Mouse (Mus musculus) kidney, adult 2 months (tissue): ENCODE results near the gene Nde1. TPM values are rescaled to one million over a fixed set of nuclear protein-coding genes. Genes with fewer than 3 reads are reported as not detected.

Source experiments
- DNase-seq: peaks from one replicate; pipeline ENCODE4 v3.0.0; 2021
- H3K27ac ChIP-seq: fragments of 200-500 bp; 2 replicates; pipeline ENCODE4 v1.5.1; 2012; ENCODE audit warnings: low read depth, low read length, control low read depth, inconsistent platforms; ENCODE audit not compliant: insufficient read depth
- H3K27me3 ChIP-seq: fragments of 200-500 bp; replicated peaks from 2 replicates; pipeline ENCODE4 v1.6.1; 2012; ENCODE audit warnings: mild to moderate bottlenecking, moderate library complexity, low read length, inconsistent platforms; ENCODE audit not compliant: control insufficient read depth, insufficient read depth
- H3K36me3 ChIP-seq: fragments of 200-500 bp; 2 replicates; pipeline ENCODE4 v1.6.1; 2012; ENCODE audit warnings: mild to moderate bottlenecking, moderate library complexity, low read length, inconsistent platforms; ENCODE audit not compliant: control insufficient read depth, insufficient read depth
- H3K4me1 ChIP-seq: fragments of 200-500 bp; 2 replicates; pipeline ENCODE4 v1.6.1; 2011; ENCODE audit warnings: low read length; ENCODE audit not compliant: control insufficient read depth, insufficient read depth
- H3K4me3 ChIP-seq: fragments of 200-500 bp; 2 replicates; pipeline ENCODE4 v1.5.1; 2011; ENCODE audit warnings: mild to moderate bottlenecking, low read depth, low read length, control low read depth; ENCODE audit not compliant: insufficient read depth
- CTCF ChIP-seq: fragments of 200-500 bp; conservative IDR thresholded peaks from 2 replicates; pipeline ENCODE4 v1.5.1; 2011; ENCODE audit warnings: low read depth, mild to moderate bottlenecking, control low read depth, low read length, moderate library complexity, mixed read lengths; ENCODE audit not compliant: insufficient read depth, insufficient read length
- POLR2A ChIP-seq: fragments of 200-500 bp; IDR thresholded peaks from one replicate; pipeline ENCODE4 v1.6.1; 2011; ENCODE audit warnings: low read depth, low read length, control low read depth
- WGBS: fragments of 180-500 bp; shearing (Covaris S2); methylation state at CpG from one replicate; pipeline ENCODE4 v1.1.7; 2018; 5-methylcytosine and 5-hydroxymethylcytosine counted together
- polyA plus RNA-seq: library from polyadenylated mRNA; depleted of rRNA; stranded (reverse); fragments of >200 nt; gene quantifications from 2 replicates; pipeline ENCODE4 v1.2.3, GENCODE M21; 2012

The Nde1 gene
- polyA plus RNA-seq, 1 experiment = 23.6 TPM

DNA sequence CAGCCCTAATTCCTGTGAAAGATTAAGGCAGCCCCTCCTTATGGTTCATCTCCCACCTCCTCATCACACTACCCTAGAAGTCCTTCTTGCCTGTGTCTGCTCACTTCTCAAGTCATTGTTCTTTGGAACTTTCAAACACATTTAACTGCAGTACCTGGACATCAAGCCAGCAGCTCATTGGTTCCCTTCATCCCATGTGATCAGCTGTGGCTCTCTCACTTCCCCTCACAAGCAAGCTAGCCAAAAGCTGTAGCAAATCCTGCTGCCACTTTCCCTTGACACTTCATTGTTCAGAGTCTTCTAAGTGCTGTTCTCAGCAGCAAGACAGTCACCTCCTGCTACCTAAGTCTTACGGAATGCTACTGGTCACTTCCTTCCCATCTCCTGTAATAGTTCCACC is 37.8 kb upstream of the Nde1 start:
- no peak overlapping the region for H3K27ac ChIP-seq
- H3K27me3 ChIP-seq = no peaks in the 10 kb centered on the region
- 84% methylated on average over 1 of the region's 1 CpGs for WGBS
- H3K4me1 ChIP-seq = no peaks in the 10 kb centered on the region
- TF ChIP-seq POLR2A (no peak), CTCF (no peak)
- H3K36me3 ChIP-seq = peaks cover 12% of the 10 kb centered on the region
- H3K4me3 ChIP-seq = no peak overlapping the region
- DNase-seq = no peak

DNA sequence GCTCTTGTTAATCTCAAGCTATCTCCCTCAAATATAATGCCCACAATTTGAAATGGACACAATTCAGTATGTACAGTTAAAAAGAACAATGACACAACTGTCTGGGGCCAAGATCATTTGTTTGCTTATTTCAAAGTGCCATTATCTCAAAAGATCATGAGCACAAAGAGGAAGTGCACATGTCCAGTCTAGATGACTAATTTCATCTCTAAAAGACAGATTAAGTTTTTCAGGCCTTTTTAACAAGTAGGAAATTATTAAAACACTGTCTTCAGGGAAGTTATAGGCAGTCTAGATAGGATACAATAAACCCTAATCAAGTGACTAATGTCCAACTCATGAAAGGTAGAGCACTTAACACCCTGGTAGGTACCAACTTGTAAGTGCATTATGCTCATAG is 34.1 kb upstream of the Nde1 start:
- Histone ChIP-seq H3K4me3 (no peak overlapping the region), H3K27ac (no peak overlapping the region), H3K27me3 (no peaks in the 10 kb centered on the region), H3K36me3 (peaks cover 12% of the 10 kb centered on the region), H3K4me1 (no peaks in the 10 kb centered on the region)
- DNase-seq = no peak
- TF ChIP-seq CTCF (no peak), POLR2A (no peak)

DNA sequence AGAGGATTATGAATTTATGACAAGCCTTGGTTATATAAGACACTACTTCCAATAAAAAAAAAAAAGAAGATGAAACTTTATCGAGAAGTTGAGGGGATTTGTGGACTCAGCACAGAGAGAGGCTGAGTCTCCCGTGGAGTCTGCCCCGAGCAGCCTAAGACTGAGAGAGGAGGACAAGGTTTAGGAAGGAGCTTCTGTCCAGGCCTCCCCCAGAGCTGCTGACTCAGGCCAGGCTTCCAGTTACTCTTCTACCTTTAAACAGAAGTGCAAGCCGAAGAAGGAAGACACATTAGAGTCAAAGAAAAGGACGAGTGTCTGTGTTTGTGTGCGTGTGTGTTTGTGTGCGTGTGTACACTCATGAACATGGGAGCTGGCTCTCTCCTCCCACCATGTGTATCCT is 32.3 kb upstream of the Nde1 start:
- Histone ChIP-seq H3K36me3 (peaks cover 6% of the 10 kb centered on the region), H3K4me1 (no peaks in the 10 kb centered on the region), H3K27ac (peak overlapping the region; percentile 24; the same call in 1 of the 2 replicates), H3K4me3 (no peak overlapping the region), H3K27me3 (no peaks in the 10 kb centered on the region)
- peak; percentile 65 for DNase-seq
- TF ChIP-seq POLR2A (no peak), CTCF (no peak)
- WGBS = 61% methylated on average over 7 of the region's 7 CpGs

DNA sequence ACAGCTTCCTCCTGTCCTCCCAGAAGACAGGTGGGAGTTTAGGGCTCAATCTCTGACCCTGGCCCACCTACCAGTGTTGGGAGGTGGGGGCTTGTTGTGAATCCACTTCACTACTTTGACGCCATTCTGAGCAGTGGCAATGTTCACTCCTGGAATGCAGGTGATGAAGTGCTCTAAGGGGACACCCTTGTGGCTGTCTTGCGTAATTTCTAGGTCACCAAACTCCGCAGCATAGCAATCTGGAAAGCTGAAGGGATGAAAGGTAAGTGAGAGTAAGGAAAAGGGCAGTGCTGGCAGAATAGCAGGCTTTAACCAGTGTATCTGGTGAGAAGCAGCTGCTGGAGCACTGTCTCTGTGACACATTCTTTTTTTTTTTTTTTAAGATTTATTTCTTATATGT is 31.7 kb upstream of the Nde1 start:
- TF ChIP-seq POLR2A (no peak), CTCF (peak; percentile 31; the same call in 1 of the 2 replicates)
- no peaks in the 10 kb centered on the region for H3K27me3 ChIP-seq
- DNase-seq = peak; percentile 36
- H3K36me3 ChIP-seq = peaks cover 5% of the 10 kb centered on the region
- H3K4me1 ChIP-seq = no peaks in the 10 kb centered on the region
- H3K27ac ChIP-seq = peak overlapping the region; percentile 24; the same call in 1 of the 2 replicates
- H3K4me3 ChIP-seq = no peak overlapping the region
- WGBS = 71% methylated on average over 3 of the region's 3 CpGs

DNA sequence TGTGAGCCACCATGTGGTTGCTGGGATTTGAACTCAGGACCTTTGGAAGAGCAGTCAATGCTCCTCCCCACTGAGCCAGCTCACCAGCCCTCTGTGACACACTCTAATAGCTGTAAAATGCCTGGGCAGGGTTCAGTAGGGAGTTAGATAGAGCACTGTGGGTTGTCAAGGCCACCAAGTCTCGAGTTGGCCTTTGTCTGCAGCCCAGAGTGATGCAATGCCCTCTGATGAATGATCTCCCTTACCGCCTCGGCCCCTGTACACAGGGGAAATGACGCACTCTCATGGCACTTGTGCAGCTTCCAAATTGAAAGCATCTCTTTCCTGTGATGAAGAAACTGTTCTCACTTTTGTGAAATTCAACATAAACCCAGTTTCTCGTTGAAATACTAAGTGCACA is 31.2 kb upstream of the Nde1 start:
- Histone ChIP-seq H3K4me1 (no peaks in the 10 kb centered on the region), H3K27me3 (no peaks in the 10 kb centered on the region), H3K36me3 (peaks cover 5% of the 10 kb centered on the region), H3K27ac (no peak overlapping the region), H3K4me3 (no peak overlapping the region)
- WGBS = 78% methylated on average over 5 of the region's 5 CpGs
- TF ChIP-seq CTCF (no peak), POLR2A (no peak)
- DNase-seq = no peak

DNA sequence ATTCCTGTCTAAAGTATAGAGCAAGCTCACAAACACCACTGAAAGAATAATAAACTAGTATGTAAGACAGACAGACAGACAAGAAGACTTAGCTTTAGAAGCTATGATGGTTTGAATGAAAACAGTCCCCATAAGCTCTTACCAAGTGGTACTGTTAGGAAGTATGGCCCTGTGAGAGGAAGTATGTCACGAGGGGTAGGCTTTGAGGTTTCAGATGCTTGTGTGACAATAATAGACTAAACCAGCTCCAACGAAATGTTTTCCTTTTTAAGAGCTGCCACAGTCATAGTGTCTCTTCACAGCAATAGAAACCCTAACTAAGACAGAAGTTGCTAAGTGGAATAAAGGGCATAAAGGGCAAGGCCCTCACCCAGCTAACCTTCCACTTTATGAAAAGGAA is 28.1 kb upstream of the Nde1 start:
- TF ChIP-seq CTCF (no peak), POLR2A (no peak)
- Histone ChIP-seq H3K4me3 (no peak overlapping the region), H3K27me3 (no peaks in the 10 kb centered on the region), H3K4me1 (no peaks in the 10 kb centered on the region), H3K27ac (no peak overlapping the region), H3K36me3 (peaks cover 3% of the 10 kb centered on the region)
- peak; percentile 12 for DNase-seq
- WGBS = 87% methylated on average over 2 of the region's 2 CpGs

DNA sequence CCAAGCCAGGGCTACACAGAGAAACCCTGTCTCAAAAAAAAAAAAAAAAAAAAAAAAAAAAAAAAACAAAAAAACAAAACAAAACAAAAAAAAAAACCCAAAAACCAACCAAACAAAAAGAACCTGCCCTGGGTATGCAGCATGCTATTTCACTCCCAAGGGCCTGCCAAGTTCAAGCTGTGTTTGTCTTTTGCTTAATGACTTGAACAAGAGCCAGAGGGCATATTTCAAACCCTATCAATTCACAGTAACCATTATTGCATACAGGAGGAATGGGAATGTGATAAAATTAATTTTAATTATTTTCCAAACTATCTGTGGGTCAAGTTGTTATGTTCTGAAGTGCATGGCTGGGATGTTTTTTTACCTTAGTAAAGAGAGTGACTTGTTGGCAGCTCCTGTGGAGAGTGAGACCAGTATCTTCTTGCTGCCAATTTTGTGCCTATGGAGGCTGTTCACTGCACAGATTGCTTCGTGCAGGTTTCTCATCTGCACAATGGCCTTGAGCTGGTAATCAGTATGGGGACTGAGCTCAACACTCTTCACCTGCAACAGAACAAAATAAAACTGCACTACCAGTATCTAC is 25.0 kb upstream of the Nde1 start:
- no peaks in the 10 kb centered on the region for H3K27me3 ChIP-seq
- TF ChIP-seq CTCF = no peak
- TF ChIP-seq POLR2A = no peak
- WGBS = 71% methylated on average over 1 of the region's 1 CpGs
- no peak overlapping the region for H3K27ac ChIP-seq
- no peak for DNase-seq
- H3K36me3 ChIP-seq = peaks cover 6% of the 10 kb centered on the region
- no peak overlapping the region for H3K4me3 ChIP-seq
- H3K4me1 ChIP-seq = no peaks in the 10 kb centered on the region
